Mouse (Mus musculus) forebrain, embryonic 12.5 days (tissue): ENCODE data around the gene Scn7a. TPM values are rescaled to one million over a fixed set of nuclear protein-coding genes. Genes with fewer than 3 reads are reported as not detected.

ENCODE experiments used
- ATAC-seq: fragments of 200-750 bp; cut with Nextera tagmentation; 2 replicates; pipeline ENCODE4 v1.8.0; 2017; ENCODE audit warnings: moderate TSS enrichment; ENCODE audit not compliant: low FRiP score
- H3K27ac ChIP-seq: fragments of 300-500 bp; sonication (generic); 2 replicates; pipeline ENCODE4 v1.5.1; 2016; ENCODE audit warnings: mild to moderate bottlenecking
- H3K27me3 ChIP-seq: fragments of 300-500 bp; sonication (generic); 2 replicates; pipeline ENCODE4 v1.6.1; 2016; ENCODE audit warnings: mild to moderate bottlenecking
- H3K36me3 ChIP-seq: fragments of 300-500 bp; sonication (generic); replicated peaks from 2 replicates; pipeline ENCODE4 v1.6.1; 2016; ENCODE audit warnings: mild to moderate bottlenecking
- H3K4me1 ChIP-seq: fragments of 300-500 bp; sonication (generic); 2 replicates; pipeline ENCODE4 v1.6.1; 2016
- H3K4me2 ChIP-seq: fragments of 300-500 bp; sonication (generic); 2 replicates; pipeline ENCODE4 v1.6.1; 2016; ENCODE audit warnings: mild to moderate bottlenecking, moderate library complexity
- H3K4me3 ChIP-seq: fragments of 300-500 bp; sonication (generic); replicated peaks from 2 replicates; pipeline ENCODE4 v1.5.1; 2016; ENCODE audit warnings: mild to moderate bottlenecking
- H3K9ac ChIP-seq: fragments of 300-500 bp; sonication (generic); 2 replicates; pipeline ENCODE4 v1.6.1; 2016; ENCODE audit warnings: mild to moderate bottlenecking
- H3K9me3 ChIP-seq: fragments of 300-500 bp; sonication (generic); 2 replicates; pipeline ENCODE4 v1.6.1; 2016
- WGBS: fragments of 180-500 bp; shearing (Covaris S2); methylation state at CpG from one replicate; pipeline ENCODE4 v1.1.7; 2016; 5-methylcytosine and 5-hydroxymethylcytosine counted together
- polyA plus RNA-seq: library from polyadenylated mRNA; unstranded; fragments of >200 nt; fragmentation: Nextera tagmentation; extraction: Ambion mirVana; gene quantifications from 2 replicates; pipeline ENCODE4 v1.2.1, GENCODE M21; 2016

Gene Scn7a
- polyA plus RNA-seq = not detected in 2 replicates

GRCm38 (mm10) chr2:66784765-66785164 is at the start of gene Scn7a:
Scn7a (minus strand) TSS chr2:66784914.
- H3K9ac ChIP-seq = no peak within 1 kb of the TSS
- H3K9me3 ChIP-seq = no peaks in the 10 kb centered on the region
- H3K4me2 ChIP-seq = no peak within 1 kb of the TSS
- no peak within 1 kb of the TSS for H3K4me3 ChIP-seq
- no peaks in the 10 kb centered on the region for H3K36me3 ChIP-seq
- no peak for ATAC-seq
- 45% methylated on average over 6 of the region's 6 CpGs for WGBS
- H3K4me1 ChIP-seq = peaks cover 3% of the 10 kb centered on the region; the same call in 1 of the 2 replicates
- H3K27me3 ChIP-seq = no peaks in the 10 kb centered on the region
- no peak within 1 kb of the TSS for H3K27ac ChIP-seq

GRCm38 (mm10) chr2:66827729-66828128 is 43.0 kb upstream of the Scn7a start:
- Histone ChIP-seq H3K27ac (no peak overlapping the region), H3K27me3 (no peaks in the 10 kb centered on the region), H3K4me1 (no peaks in the 10 kb centered on the region), H3K4me2 (no peak overlapping the region), H3K9me3 (no peaks in the 10 kb centered on the region), H3K4me3 (no peak overlapping the region), H3K36me3 (no peaks in the 10 kb centered on the region), H3K9ac (no peak overlapping the region)
- 81% methylated on average over 1 of the region's 1 CpGs for WGBS
- ATAC-seq = no peak

GRCm38 (mm10) chr2:66819862-66820559 is 35.3 kb upstream of the Scn7a start:
- H3K9ac ChIP-seq = no peak overlapping the region
- H3K9me3 ChIP-seq = no peaks in the 10 kb centered on the region
- H3K27me3 ChIP-seq = no peaks in the 10 kb centered on the region
- H3K4me2 ChIP-seq = no peak overlapping the region
- 40% methylated on average over 7 of the region's 7 CpGs for WGBS
- ATAC-seq = peak; percentile 60; the same call in 1 of the 2 replicates
- no peaks in the 10 kb centered on the region for H3K36me3 ChIP-seq
- H3K27ac ChIP-seq = no peak overlapping the region
- H3K4me1 ChIP-seq = no peaks in the 10 kb centered on the region
- H3K4me3 ChIP-seq = no peak overlapping the region

GRCm38 (mm10) chr2:66799676-66800249 is 15.0 kb upstream of the Scn7a start:
- 57% methylated on average over 4 of the region's 4 CpGs for WGBS
- Histone ChIP-seq H3K9ac (no peak overlapping the region), H3K4me3 (no peak overlapping the region), H3K9me3 (no peaks in the 10 kb centered on the region), H3K36me3 (no peaks in the 10 kb centered on the region), H3K4me1 (no peaks in the 10 kb centered on the region), H3K4me2 (no peak overlapping the region), H3K27ac (no peak overlapping the region), H3K27me3 (no peaks in the 10 kb centered on the region)
- ATAC-seq = 0 out of 2 replicates have a peak, but pooled peaks have one; percentile 63

- H3K4me1 ChIP-seq = no peaks in the 10 kb centered on the region
- 78% methylated on average over 1 of the region's 1 CpGs for WGBS
- ATAC-seq = no peak
These were observed 12.8 kb upstream of the Scn7a start for GRCm38 (mm10) chr2:66797493-66797892.

GRCm38 (mm10) chr2:66791629-66792028 is 6.9 kb upstream of the Scn7a start:
- Histone ChIP-seq H3K9me3 (no peaks in the 10 kb centered on the region), H3K4me1 (no peaks in the 10 kb centered on the region), H3K9ac (no peak overlapping the region), H3K36me3 (no peaks in the 10 kb centered on the region), H3K4me3 (no peak overlapping the region), H3K27me3 (no peaks in the 10 kb centered on the region), H3K27ac (no peak overlapping the region), H3K4me2 (no peak overlapping the region)
- WGBS = 91% methylated on average over 1 of the region's 1 CpGs
- ATAC-seq = no peak

More at GRCm38 (mm10) chr2:66797493-66797892, 12.8 kb upstream of the Scn7a start:
- H3K9ac ChIP-seq = no peak overlapping the region
- no peak overlapping the region for H3K27ac ChIP-seq
- no peaks in the 10 kb centered on the region for H3K36me3 ChIP-seq
- H3K27me3 ChIP-seq = no peaks in the 10 kb centered on the region
- H3K4me2 ChIP-seq = no peak overlapping the region
- H3K9me3 ChIP-seq = no peaks in the 10 kb centered on the region
- H3K4me3 ChIP-seq = no peak overlapping the region

GRCm38 (mm10) chr2:66780884-66781283 is 3.8 kb downstream of the Scn7a start:
- 90% methylated on average over 2 of the region's 2 CpGs for WGBS

GRCm38 (mm10) chr2:66767980-66768379 is 16.7 kb downstream of the Scn7a start:
- no peak overlapping the region for H3K4me3 ChIP-seq
- no peaks in the 10 kb centered on the region for H3K27me3 ChIP-seq
- H3K9me3 ChIP-seq = no peaks in the 10 kb centered on the region
- ATAC-seq = no peak
- H3K9ac ChIP-seq = no peak overlapping the region
- H3K4me1 ChIP-seq = no peaks in the 10 kb centered on the region
- 92% methylated on average over 2 of the region's 2 CpGs for WGBS
- no peak overlapping the region for H3K4me2 ChIP-seq
- H3K27ac ChIP-seq = no peak overlapping the region
- H3K36me3 ChIP-seq = no peaks in the 10 kb centered on the region

More at GRCm38 (mm10) chr2:66780884-66781283, 3.8 kb downstream of the Scn7a start:
- Histone ChIP-seq H3K4me1 (peaks cover 3% of the 10 kb centered on the region; the same call in 1 of the 2 replicates), H3K27ac (no peak overlapping the region), H3K27me3 (no peaks in the 10 kb centered on the region), H3K9me3 (no peaks in the 10 kb centered on the region), H3K36me3 (no peaks in the 10 kb centered on the region), H3K4me3 (no peak overlapping the region), H3K9ac (no peak overlapping the region), H3K4me2 (no peak overlapping the region)
- no peak for ATAC-seq

- no peaks in the 10 kb centered on the region for H3K9me3 ChIP-seq
- WGBS = 87% methylated on average over 1 of the region's 1 CpGs
- no peaks in the 10 kb centered on the region for H3K4me1 ChIP-seq
- no peak overlapping the region for H3K9ac ChIP-seq
- no peak for ATAC-seq
- H3K4me3 ChIP-seq = no peak overlapping the region
- H3K4me2 ChIP-seq = no peak overlapping the region
- no peaks in the 10 kb centered on the region for H3K36me3 ChIP-seq
- H3K27ac ChIP-seq = no peak overlapping the region
- H3K27me3 ChIP-seq = no peaks in the 10 kb centered on the region
These were observed 19.5 kb downstream of the Scn7a start for GRCm38 (mm10) chr2:66765170-66765569.

- no peak for ATAC-seq
- H3K27me3 ChIP-seq = no peaks in the 10 kb centered on the region
- no peak overlapping the region for H3K9ac ChIP-seq
- no peaks in the 10 kb centered on the region for H3K36me3 ChIP-seq
- no peaks in the 10 kb centered on the region for H3K9me3 ChIP-seq
- no peak overlapping the region for H3K27ac ChIP-seq
- no peaks in the 10 kb centered on the region for H3K4me1 ChIP-seq
- no peak overlapping the region for H3K4me3 ChIP-seq
- no peak overlapping the region for H3K4me2 ChIP-seq
These were observed 21.8 kb downstream of the Scn7a start for GRCm38 (mm10) chr2:66762905-66763304.

- no peak overlapping the region for H3K9ac ChIP-seq
- H3K4me1 ChIP-seq = no peaks in the 10 kb centered on the region
- H3K36me3 ChIP-seq = no peaks in the 10 kb centered on the region
- H3K27ac ChIP-seq = no peak overlapping the region
- no peak overlapping the region for H3K4me3 ChIP-seq
- no peak overlapping the region for H3K4me2 ChIP-seq
- 94% methylated on average over 3 of the region's 3 CpGs for WGBS
- ATAC-seq = no peak
- no peaks in the 10 kb centered on the region for H3K27me3 ChIP-seq
- H3K9me3 ChIP-seq = no peaks in the 10 kb centered on the region
These were observed 56.7 kb downstream of the Scn7a start for GRCm38 (mm10) chr2:66728002-66728401.

- ATAC-seq = no peak
- Histone ChIP-seq H3K36me3 (no peaks in the 10 kb centered on the region), H3K4me3 (no peak overlapping the region), H3K9ac (no peak overlapping the region), H3K27me3 (no peaks in the 10 kb centered on the region), H3K4me2 (no peak overlapping the region), H3K9me3 (no peaks in the 10 kb centered on the region), H3K4me1 (no peaks in the 10 kb centered on the region), H3K27ac (no peak overlapping the region)
These were observed 57.1 kb downstream of the Scn7a start for GRCm38 (mm10) chr2:66727585-66727974.
